Mouse (Mus musculus): Measurements from ENCODE around the gene BC034090.

- no peak for TF ChIP-seq POLR2A (IDR thresholded peaks at IDR 0.05; ENCODE audit: insufficient read length, low read depth)
- TF ChIP-seq REST (IDR thresholded peaks at IDR 0.05; ENCODE audit: insufficient read depth, insufficient read length) = no peak
- TF ChIP-seq MAX (IDR thresholded peaks at IDR 0.05; ENCODE audit: low read depth) = no peak
These were observed 39.6 kb upstream of the BC034090 start for GRCm38 (mm10) chr1:155283808-155284207.
